Mouse (Mus musculus) brain, embryonic 14.5 days (tissue): ENCODE measurements at regions not wholly inside any gene's neighbourhood (a gene's known extent, or its start where the extent isn't known, plus 50 kb on each side); places are given as distances from the start of the nearest gene placed in this dataset.

Experiments
- CTCF ChIP-seq: fragments of 200-500 bp; IDR thresholded peaks from 2 replicates; pipeline ENCODE4 v1.5.1; 2012; ENCODE audit warnings: inconsistent platforms, mild to moderate bottlenecking, moderate library complexity, borderline replicate concordance; ENCODE audit not compliant: insufficient read depth, insufficient read length; ENCODE audit errors: extremely low read depth
- POLR2A ChIP-seq: fragments of 200-500 bp; IDR thresholded peaks from 2 replicates; pipeline ENCODE4 v1.6.1; 2012; ENCODE audit warnings: mild to moderate bottlenecking, inconsistent platforms, borderline replicate concordance; ENCODE audit not compliant: poor library complexity, insufficient read depth, insufficient read length, severe bottlenecking; ENCODE audit errors: extremely low read depth

DNA sequence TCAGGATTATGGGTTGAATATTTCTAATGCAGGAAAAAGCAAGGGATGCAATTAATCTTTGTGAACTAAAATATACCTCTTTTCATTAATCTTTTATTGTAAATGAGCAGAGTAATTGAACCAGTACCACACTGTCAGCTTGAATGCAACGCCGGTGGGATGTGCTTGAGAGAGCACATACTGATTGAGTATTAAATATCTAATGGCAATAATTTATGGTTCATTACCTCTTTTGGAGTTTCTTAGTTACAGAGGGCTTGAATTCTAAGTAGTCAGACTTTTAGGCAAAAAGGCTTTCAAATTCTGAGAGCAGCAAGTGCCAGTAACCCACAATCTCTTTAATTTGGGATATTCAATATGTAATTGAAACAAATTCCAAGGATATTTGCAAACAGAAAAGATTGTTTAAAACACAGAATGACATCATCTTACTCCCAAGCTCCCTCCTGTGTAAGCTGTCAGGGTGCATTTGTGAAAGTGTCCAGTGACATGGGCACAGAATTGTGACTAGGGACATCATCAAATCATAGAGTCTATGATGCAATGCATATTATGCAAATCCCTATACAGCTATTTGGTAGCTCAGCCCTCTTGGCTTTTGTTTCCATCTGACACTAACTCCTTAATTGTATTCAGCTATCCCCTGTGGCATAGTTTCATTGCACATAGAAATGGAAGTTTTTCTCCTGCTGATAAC is 175.2 kb upstream of the Cdh8 start:
- TF ChIP-seq CTCF (no peak), POLR2A (no peak)
